Mouse (Mus musculus) embryonic facial prominence, embryonic 14.5 days (tissue): ENCODE results near the gene Sbno1. TPM values are rescaled to one million over a fixed set of nuclear protein-coding genes. Genes with fewer than 3 reads are reported as not detected.
A peak's percentile ranks its signal among the peaks of the same experiment; 100 is the strongest.

Experiments used
- ATAC-seq: fragments of 200-750 bp; cut with Nextera tagmentation; 2 replicates; pipeline ENCODE4 v1.8.0; 2017; ENCODE audit warnings: low read depth, moderate number of reproducible peaks, moderate TSS enrichment
- DNase-seq: peaks from one replicate; pipeline ENCODE4 v3.0.0-alpha.2; 2015; ENCODE audit warnings: low spot score
- H3K27ac ChIP-seq: fragments of 300-500 bp; sonication (generic); replicated peaks from 2 replicates; pipeline ENCODE4 v1.5.1; 2014; ENCODE audit warnings: low read depth, mild to moderate bottlenecking, low read length, moderate library complexity
- H3K27me3 ChIP-seq: fragments of 300-500 bp; sonication (generic); replicated peaks from 2 replicates; pipeline ENCODE4 v1.6.1; 2014; ENCODE audit warnings: low read length; ENCODE audit not compliant: control insufficient read depth, insufficient read depth
- H3K36me3 ChIP-seq: fragments of 300-500 bp; sonication (generic); 2 replicates; pipeline ENCODE4 v1.6.1; 2014; ENCODE audit warnings: low read length, mixed read lengths; ENCODE audit not compliant: control insufficient read depth, insufficient read depth
- H3K4me1 ChIP-seq: fragments of 300-500 bp; sonication (generic); 2 replicates; pipeline ENCODE4 v1.6.1; 2014; ENCODE audit warnings: antibody characterized with exemption, low read length; ENCODE audit not compliant: control insufficient read depth, insufficient read depth
- H3K4me2 ChIP-seq: fragments of 300-500 bp; sonication (generic); 2 replicates; pipeline ENCODE4 v1.6.1; 2014; ENCODE audit warnings: low read depth, mild to moderate bottlenecking, low read length, moderate library complexity, mixed read lengths
- H3K4me3 ChIP-seq: fragments of 300-500 bp; sonication (generic); 2 replicates; pipeline ENCODE4 v1.5.1; 2014; ENCODE audit warnings: low read depth, mild to moderate bottlenecking, low read length
- H3K9ac ChIP-seq: fragments of 300-500 bp; sonication (generic); 2 replicates; pipeline ENCODE4 v1.6.1; 2014; ENCODE audit warnings: low read depth, mild to moderate bottlenecking, low read length, moderate library complexity, mixed read lengths
- H3K9me3 ChIP-seq: fragments of 300-500 bp; sonication (generic); 2 replicates; pipeline ENCODE4 v1.6.1; 2016; ENCODE audit warnings: low read length; ENCODE audit not compliant: control insufficient read depth
- WGBS: fragments of 180-500 bp; shearing (Covaris S2); extraction: QIAGEN DNeasy Blood & Tissue Kit; methylation state at CpG from one replicate; pipeline ENCODE4 v1.1.7; 2014; 5-methylcytosine and 5-hydroxymethylcytosine counted together
- polyA plus RNA-seq: library from polyadenylated mRNA; unstranded; fragments of >200 nt; fragmentation: Nextera tagmentation; extraction: Ambion mirVana; gene quantifications from 2 replicates; pipeline ENCODE4 v1.2.1, GENCODE M21; 2014

Gene Sbno1
- 62.7 and 66.5 TPM in 2 replicates for polyA plus RNA-seq

- DNase-seq = peak; percentile 98
- 2% methylated on average over 3 of the region's 81 CpGs for WGBS
- H3K9me3 ChIP-seq = no peaks in the 10 kb centered on the region
- peak within 1 kb of the TSS; percentile 92 for H3K9ac ChIP-seq
- H3K4me3 ChIP-seq = peak within 1 kb of the TSS; percentile 98
- peak; percentile 93 for ATAC-seq
- no peaks in the 10 kb centered on the region; the same call in 1 of the 2 replicates for H3K4me1 ChIP-seq
- no peaks in the 10 kb centered on the region for H3K27me3 ChIP-seq
- peak within 1 kb of the TSS; percentile 85 for H3K27ac ChIP-seq
- H3K36me3 ChIP-seq = 0 out of 2 replicates have a peak, but pooled peaks cover 6% of the 10 kb centered on the region
- H3K4me2 ChIP-seq = peak within 1 kb of the TSS; percentile 89
Observed at GRCm38 (mm10) chr5:124425412-124426259, at the start of gene Sbno1. Gene Sbno1, minus strand, starts transcription at chr5:124426001.

- DNase-seq (no peak), ATAC-seq (no peak)
- H3K36me3 ChIP-seq = peaks cover 27% of the 10 kb centered on the region
- no peak overlapping the region for H3K9ac ChIP-seq
- no peaks in the 10 kb centered on the region for H3K27me3 ChIP-seq
- peaks cover 6% of the 10 kb centered on the region; the same call in 1 of the 2 replicates for H3K4me1 ChIP-seq
- no peak overlapping the region for H3K4me2 ChIP-seq
- no peaks in the 10 kb centered on the region for H3K9me3 ChIP-seq
- no peak overlapping the region for H3K4me3 ChIP-seq
- WGBS = 75% methylated on average over 6 of the region's 6 CpGs
- H3K27ac ChIP-seq = no peak overlapping the region
Observed at GRCm38 (mm10) chr5:124470591-124471171, 44.9 kb upstream of the Sbno1 start.

GRCm38 (mm10) chr5:124469486-124469885 is 43.7 kb upstream of the Sbno1 start:
- peaks cover 27% of the 10 kb centered on the region for H3K36me3 ChIP-seq
- H3K4me1 ChIP-seq = no peaks in the 10 kb centered on the region
- H3K9me3 ChIP-seq = no peaks in the 10 kb centered on the region
- 84% methylated on average over 6 of the region's 6 CpGs for WGBS
- DNase-seq = no peak
- H3K27ac ChIP-seq = no peak overlapping the region
- no peaks in the 10 kb centered on the region for H3K27me3 ChIP-seq
- H3K4me2 ChIP-seq = no peak overlapping the region
- H3K4me3 ChIP-seq = no peak overlapping the region
- no peak for ATAC-seq
- no peak overlapping the region for H3K9ac ChIP-seq

- Histone ChIP-seq H3K4me3 (no peak overlapping the region), H3K4me1 (no peaks in the 10 kb centered on the region), H3K27me3 (no peaks in the 10 kb centered on the region), H3K9me3 (no peaks in the 10 kb centered on the region), H3K4me2 (no peak overlapping the region), H3K27ac (no peak overlapping the region), H3K36me3 (peaks cover 33% of the 10 kb centered on the region), H3K9ac (no peak overlapping the region)
- WGBS = 93% methylated on average over 7 of the region's 7 CpGs
- DNase-seq (no peak), ATAC-seq (no peak)
Observed at GRCm38 (mm10) chr5:124468365-124468764, 42.6 kb upstream of the Sbno1 start.

- 87% methylated on average over 1 of the region's 1 CpGs for whole genome bisulfite sequencing
- ATAC-seq = no peak
- peaks cover 39% of the 10 kb centered on the region for H3K36me3 ChIP-seq
Observed at GRCm38 (mm10) chr5:124467766-124468165, 42.0 kb upstream of the Sbno1 start.

GRCm38 (mm10) chr5:124464905-124465304 is 39.1 kb upstream of the Sbno1 start:
- Histone ChIP-seq H3K4me3 (no peak overlapping the region), H3K4me2 (no peak overlapping the region), H3K9me3 (no peaks in the 10 kb centered on the region), H3K27me3 (no peaks in the 10 kb centered on the region), H3K4me1 (no peaks in the 10 kb centered on the region), H3K9ac (no peak overlapping the region), H3K27ac (no peak overlapping the region), H3K36me3 (peaks cover 64% of the 10 kb centered on the region)
- ATAC-seq = no peak
- no peak for DNase-seq

More at GRCm38 (mm10) chr5:124467766-124468165, 42.0 kb upstream of the Sbno1 start:
- Histone ChIP-seq H3K9ac (no peak overlapping the region), H3K27me3 (no peaks in the 10 kb centered on the region), H3K4me1 (no peaks in the 10 kb centered on the region), H3K4me2 (no peak overlapping the region), H3K4me3 (no peak overlapping the region), H3K9me3 (no peaks in the 10 kb centered on the region), H3K27ac (no peak overlapping the region)
- no peak for DNase-seq

- peaks cover 66% of the 10 kb centered on the region for H3K36me3 ChIP-seq
- H3K4me1 ChIP-seq = no peaks in the 10 kb centered on the region
- 85% methylated on average over 5 of the region's 5 CpGs for WGBS
- ATAC-seq (no peak), DNase-seq (no peak)
- no peak overlapping the region for H3K4me3 ChIP-seq
- H3K9ac ChIP-seq = no peak overlapping the region
- no peak overlapping the region for H3K27ac ChIP-seq
- no peaks in the 10 kb centered on the region for H3K27me3 ChIP-seq
- no peaks in the 10 kb centered on the region for H3K9me3 ChIP-seq
- no peak overlapping the region for H3K4me2 ChIP-seq
Observed at GRCm38 (mm10) chr5:124463462-124463861, 37.7 kb upstream of the Sbno1 start.

GRCm38 (mm10) chr5:124462297-124463025 is 36.7 kb upstream of the Sbno1 start:
- WGBS = 87% methylated on average over 8 of the region's 8 CpGs

More at GRCm38 (mm10) chr5:124462297-124463025, 36.7 kb upstream of the Sbno1 start:
- no peak overlapping the region for H3K9ac ChIP-seq
- DNase-seq (no peak), ATAC-seq (no peak)
- no peaks in the 10 kb centered on the region for H3K4me1 ChIP-seq
- no peak overlapping the region for H3K4me2 ChIP-seq
- H3K27ac ChIP-seq = no peak overlapping the region
- no peaks in the 10 kb centered on the region for H3K9me3 ChIP-seq
- H3K36me3 ChIP-seq = peaks cover 68% of the 10 kb centered on the region
- H3K4me3 ChIP-seq = no peak overlapping the region
- no peaks in the 10 kb centered on the region for H3K27me3 ChIP-seq
